Mouse (Mus musculus) olfactory bulb, adult 2 months (tissue): ENCODE data around the gene Tep1. TPM values are rescaled to one million over a fixed set of nuclear protein-coding genes. Genes with fewer than 3 reads are reported as not detected.
A peak's percentile ranks its signal among the peaks of the same experiment; 100 is the strongest.
"Not testable (repeated sequence)": the region's sequence is repeated elsewhere in the genome, so short reads cannot be mapped to it uniquely, and the experiment has no call there.

Experiments
- H3K27ac ChIP-seq: fragments of 200-500 bp; 2 replicates; pipeline ENCODE4 v1.5.1; 2012; ENCODE audit warnings: low read depth, low read length; ENCODE audit not compliant: insufficient read depth
- H3K4me1 ChIP-seq: fragments of 200-500 bp; 2 replicates; pipeline ENCODE4 v1.6.1; 2012; ENCODE audit warnings: low read length; ENCODE audit not compliant: control insufficient read depth, insufficient read depth
- H3K4me3 ChIP-seq: fragments of 200-500 bp; 2 replicates; pipeline ENCODE4 v1.5.1; 2012; ENCODE audit warnings: mild to moderate bottlenecking, low read depth, low read length, moderate library complexity; ENCODE audit not compliant: insufficient read depth
- CTCF ChIP-seq: fragments of 200-500 bp; IDR thresholded peaks from 2 replicates; pipeline ENCODE4 v1.5.1; 2012; ENCODE audit warnings: low read depth, mild to moderate bottlenecking, low read length, moderate library complexity; ENCODE audit not compliant: insufficient read depth
- POLR2A ChIP-seq: fragments of 200-500 bp; IDR thresholded peaks from 2 replicates; pipeline ENCODE4 v1.6.1; 2012; ENCODE audit warnings: mild to moderate bottlenecking, low read depth, low read length, moderate library complexity; ENCODE audit not compliant: insufficient read depth
- WGBS: fragments of 180-500 bp; shearing (Covaris S2); methylation state at CpG from one replicate; pipeline ENCODE4 v1.1.7; 2018; 5-methylcytosine and 5-hydroxymethylcytosine counted together
- polyA plus RNA-seq: library from polyadenylated mRNA; stranded (reverse); fragments of >200 nt; gene quantifications from 2 replicates; pipeline ENCODE4 v1.2.4, GENCODE M21; 2012; ENCODE audit warnings: low replicate concordance; ENCODE audit not compliant: missing spikeins, insufficient read depth, insufficient read length

The Tep1 gene
- polyA plus RNA-seq, 1 experiment, result not detected

DNA sequence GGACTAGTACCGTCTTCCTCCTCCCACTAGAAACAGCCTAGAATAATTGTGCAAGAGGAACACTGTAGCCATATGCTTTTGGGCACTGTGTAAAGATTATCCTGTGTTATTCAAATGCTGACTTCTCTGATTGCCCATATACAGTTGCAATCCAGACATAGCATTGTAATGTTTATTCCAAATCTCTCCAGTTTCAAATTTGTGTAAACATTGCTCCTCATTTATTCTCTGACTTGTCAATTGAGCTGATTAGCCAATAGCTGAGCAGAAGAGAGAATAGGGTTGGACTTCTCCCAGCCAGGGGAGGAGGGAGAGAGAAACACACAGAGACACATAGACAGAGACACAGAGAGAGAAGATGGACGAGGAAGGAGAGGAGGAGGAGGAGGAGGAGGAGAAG, 35.9 kb downstream of the Tep1 start:
- WGBS, result 42% methylated on average over 2 of the region's 2 CpGs
- no peak overlapping the region for H3K27ac ChIP-seq
- H3K4me1 ChIP-seq, result no peaks in the 10 kb centered on the region
- no peak for TF ChIP-seq CTCF
- no peak overlapping the region for H3K4me3 ChIP-seq

DNA sequence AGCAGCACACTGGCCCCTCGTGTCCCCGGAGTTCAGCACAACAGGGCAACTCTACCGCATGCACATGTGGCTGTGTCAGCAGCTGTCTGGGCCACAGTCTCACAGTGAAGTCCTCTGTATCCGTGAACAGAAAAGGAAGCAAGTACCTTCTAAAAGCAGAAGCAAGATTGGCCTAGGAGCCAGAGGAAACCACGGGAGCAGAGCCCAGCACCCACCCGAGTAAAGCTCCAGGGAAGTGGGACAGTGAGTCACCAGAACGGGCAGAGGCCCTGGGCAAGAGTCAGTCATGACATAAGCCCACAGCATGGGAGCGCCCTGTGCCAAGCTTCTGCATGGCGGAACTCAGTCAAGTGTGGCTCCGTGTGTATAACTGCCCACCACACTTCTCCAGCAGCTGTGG, 36.4 kb downstream of the Tep1 start:
- H3K4me1 ChIP-seq, result no peaks in the 10 kb centered on the region
- no peak overlapping the region for H3K27ac ChIP-seq
- 69% methylated on average over 10 of the region's 10 CpGs for WGBS
- no peak for TF ChIP-seq CTCF
- no peak overlapping the region for H3K4me3 ChIP-seq

DNA sequence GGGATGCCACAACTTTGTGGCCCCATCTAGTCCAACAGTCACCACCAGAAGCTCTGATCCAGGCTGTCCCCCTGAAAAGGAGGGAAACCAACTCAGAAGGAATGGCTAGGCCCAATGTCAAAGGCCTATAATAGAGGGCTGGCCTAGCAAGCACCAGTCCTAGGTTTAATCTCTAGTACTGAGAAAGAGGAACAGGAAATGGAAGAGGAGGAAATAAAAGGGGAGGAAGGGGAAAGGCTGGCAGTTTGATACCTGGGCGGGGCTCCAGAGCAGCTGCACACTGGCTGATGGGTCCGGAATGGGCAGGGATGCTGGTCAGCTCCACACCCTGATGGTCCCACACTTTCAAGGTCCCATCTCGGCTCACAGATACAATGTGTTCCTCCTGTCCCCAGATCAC, 40.5 kb downstream of the Tep1 start:
- no peak overlapping the region for H3K4me3 ChIP-seq
- H3K27ac ChIP-seq, result no peak overlapping the region
- WGBS, result 78% methylated on average over 3 of the region's 3 CpGs
- TF ChIP-seq POLR2A (no peak), CTCF (no peak)
- H3K4me1 ChIP-seq, result no peaks in the 10 kb centered on the region

DNA sequence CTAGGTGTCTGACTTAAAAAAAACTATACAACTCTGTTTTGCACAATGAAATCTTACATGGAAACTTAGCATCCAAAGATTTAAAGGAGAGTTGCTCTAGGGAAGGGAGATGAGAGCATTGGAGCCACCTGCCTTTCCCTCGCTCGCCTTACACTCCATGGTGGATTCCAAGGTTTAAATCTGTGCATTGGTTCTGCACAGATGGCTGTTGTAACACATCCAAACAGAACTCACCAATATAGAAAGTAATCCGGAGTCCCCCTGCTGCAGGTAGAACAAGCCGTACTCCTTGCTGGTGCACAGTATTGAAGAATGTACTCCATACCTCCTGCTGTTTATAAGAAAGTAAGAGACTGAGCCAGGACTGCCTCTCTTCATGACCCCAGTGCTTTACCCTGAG, 43.8 kb downstream of the Tep1 start:
- Histone ChIP-seq H3K27ac (no peak overlapping the region), H3K4me1 (no peaks in the 10 kb centered on the region), H3K4me3 (no peak overlapping the region)
- WGBS, result 90% methylated on average over 4 of the region's 4 CpGs
- TF ChIP-seq CTCF, result no peak
- TF ChIP-seq POLR2A, result no peak

DNA sequence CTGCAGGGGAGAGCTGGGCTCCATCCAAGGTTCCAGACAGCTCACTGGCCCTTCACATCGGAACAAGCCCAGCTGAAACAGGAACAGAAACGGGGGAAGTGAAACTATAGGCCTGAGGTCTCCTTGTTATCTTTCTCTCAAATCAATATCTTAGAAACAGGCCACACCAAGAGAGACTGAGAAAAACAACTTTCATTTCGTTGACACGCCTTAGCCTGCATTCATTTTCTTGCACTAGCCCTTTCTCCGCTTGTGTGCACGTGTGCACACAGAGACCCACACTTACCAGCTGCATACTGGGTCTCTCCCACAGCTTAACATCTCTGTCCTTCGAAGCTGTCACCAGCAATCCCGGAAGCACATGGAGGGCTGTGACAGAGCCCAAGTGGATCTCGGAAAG, 46.1 kb downstream of the Tep1 start:
- H3K27ac ChIP-seq, result no peak overlapping the region
- no peak overlapping the region for H3K4me3 ChIP-seq
- TF ChIP-seq CTCF, result no peak
- TF ChIP-seq POLR2A, result no peak
- H3K4me1 ChIP-seq, result no peaks in the 10 kb centered on the region
- WGBS, result 90% methylated on average over 9 of the region's 9 CpGs

DNA sequence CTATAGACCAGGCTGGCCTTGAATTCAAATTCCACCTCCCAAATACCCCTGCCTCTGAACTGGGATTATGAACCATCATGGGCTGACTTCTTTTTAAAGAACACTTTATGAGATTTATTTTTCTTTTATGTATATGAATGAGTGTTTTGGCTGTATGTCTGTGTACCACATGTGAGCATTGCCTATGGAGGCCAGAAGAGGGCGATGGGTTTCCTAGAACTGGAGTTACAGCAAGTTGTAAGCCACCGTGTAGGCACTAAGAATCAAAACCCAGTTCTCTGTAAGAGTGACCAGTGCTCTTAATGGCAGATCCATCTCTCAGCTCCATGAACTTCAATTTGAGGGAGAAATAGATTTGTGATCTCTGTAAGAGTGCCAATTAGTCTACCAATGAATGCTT, 47.1 kb downstream of the Tep1 start:
- Histone ChIP-seq H3K4me1 (no peaks in the 10 kb centered on the region), H3K27ac (no peak overlapping the region), H3K4me3 (no peak overlapping the region)
- TF ChIP-seq POLR2A (no peak), CTCF (no peak)
- WGBS, result 81% methylated on average over 2 of the region's 2 CpGs

DNA sequence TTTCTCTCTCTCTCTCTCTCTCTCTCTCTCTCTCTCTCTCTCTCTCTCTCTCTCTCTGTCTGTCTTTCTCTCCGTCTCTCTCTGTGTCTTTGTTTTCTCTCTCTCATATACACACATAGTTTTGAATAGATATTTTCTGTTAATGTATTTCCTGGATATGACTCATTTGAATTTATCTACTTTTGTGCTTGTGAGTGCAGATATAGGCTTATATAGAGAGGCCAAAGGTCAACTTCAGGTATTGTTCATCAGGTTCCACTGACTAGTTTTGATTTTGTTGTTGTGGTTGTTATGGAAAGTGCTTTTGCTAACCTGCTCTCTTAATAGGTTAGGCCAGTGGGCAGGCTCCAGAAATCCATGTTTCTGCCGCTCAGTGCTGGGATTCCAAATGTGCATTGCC, 57.3 kb downstream of the Tep1 start:
- 91% methylated on average over 2 of the region's 2 CpGs for WGBS
- H3K27ac ChIP-seq, result no peak overlapping the region
- no peak for TF ChIP-seq CTCF
- TF ChIP-seq POLR2A, result no peak
- H3K4me1 ChIP-seq, result peaks cover 3% of the 10 kb centered on the region; the same call in 1 of the 2 replicates
- H3K4me3 ChIP-seq, result no peak overlapping the region

DNA sequence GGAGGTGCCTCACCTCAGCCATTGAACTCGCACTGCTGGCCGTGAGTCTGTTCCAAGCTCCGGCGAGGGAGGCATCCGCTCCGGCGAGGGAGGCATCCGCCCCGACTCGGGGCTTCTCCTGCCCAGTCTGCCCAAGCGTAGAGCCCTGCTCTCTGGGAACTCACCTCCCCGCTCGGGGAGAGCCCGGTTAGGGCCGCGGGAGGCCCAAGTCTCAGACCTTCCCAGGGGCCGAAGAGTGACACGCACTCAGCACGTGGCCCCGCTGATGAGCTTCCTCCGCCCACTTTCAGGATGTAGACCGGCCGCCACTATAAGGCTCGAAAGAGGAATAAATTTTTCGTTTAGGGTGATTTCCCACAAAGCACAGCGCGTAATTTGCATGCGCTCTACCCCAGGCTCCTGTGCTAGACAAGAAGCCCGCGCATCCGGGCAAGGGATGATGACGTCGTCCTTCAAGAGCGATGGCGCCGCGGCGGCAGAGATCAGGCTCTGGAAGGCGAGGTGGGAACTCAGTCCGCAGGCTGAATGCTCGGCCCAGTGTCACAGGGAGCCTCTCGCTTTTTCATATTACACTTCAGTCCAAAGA, 62.8 kb downstream of the Tep1 start, which contains the start of the genes Ccnb1ip1 and Parp2:
Gene Ccnb1ip1, minus strand, starts transcription at position 246 of the 586 bp plus-strand sequence.
Gene Parp2, plus strand, starts transcription at position 355 of the 586 bp plus-strand sequence.
- TF ChIP-seq POLR2A, result peak; percentile 65; the same call in 1 of the 2 replicates
- no peak for TF ChIP-seq CTCF
- Histone ChIP-seq H3K4me1 (peaks cover 3% of the 10 kb centered on the region; the same call in 1 of the 2 replicates), H3K27ac (peak within 1 kb of the TSS; percentile 78), H3K4me3 (peak within 1 kb of the TSS; percentile 75)
- under 1% methylated on average over 42 of the region's 42 CpGs for WGBS

DNA sequence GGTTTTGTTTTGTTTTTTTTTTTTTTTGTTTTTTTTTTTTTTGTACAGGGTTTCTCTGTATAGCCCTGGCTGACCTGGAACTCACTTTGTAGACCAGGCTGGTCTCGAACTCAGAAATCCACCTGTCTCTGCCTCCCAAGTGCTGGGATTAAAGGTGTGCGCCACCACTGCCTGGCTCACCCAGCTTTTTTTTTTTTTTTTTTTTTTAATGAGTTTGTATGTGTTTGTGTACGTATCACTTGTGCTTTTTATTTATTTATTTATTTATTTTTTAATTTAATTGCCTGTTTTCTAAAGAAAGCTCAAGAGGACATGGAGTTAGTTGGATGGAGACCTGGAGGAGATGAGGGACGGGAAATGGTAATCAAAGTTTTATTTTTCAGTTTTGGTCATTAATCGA, 63.9 kb downstream of the Tep1 start:
- WGBS, result 79% methylated on average over 5 of the region's 5 CpGs
- H3K27ac ChIP-seq, H3K4me1 ChIP-seq, H3K4me3 ChIP-seq: not testable (repeated sequence)

DNA sequence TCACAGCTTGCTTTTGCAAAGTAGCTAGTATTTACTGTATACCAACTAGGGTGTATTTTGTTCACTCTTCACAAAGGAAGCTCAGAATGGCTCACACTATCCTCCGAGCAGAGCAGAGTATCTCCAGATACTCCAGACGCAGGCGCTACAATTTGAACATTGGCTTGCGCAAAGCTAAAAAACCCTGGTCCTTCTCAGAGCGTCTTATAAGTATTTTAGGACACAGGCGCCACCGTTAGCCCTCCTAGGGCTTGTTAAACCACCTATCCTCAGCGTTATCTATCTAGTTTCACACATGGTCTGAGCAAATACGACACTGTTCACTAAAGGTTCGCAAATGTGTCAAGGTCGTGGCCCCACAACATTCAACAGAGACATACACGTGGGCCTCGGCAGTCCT, 65.7 kb downstream of the Tep1 start:
- no peak overlapping the region for H3K27ac ChIP-seq
- WGBS, result 79% methylated on average over 13 of the region's 13 CpGs
- H3K4me3 ChIP-seq, result no peak overlapping the region
- peaks cover 3% of the 10 kb centered on the region; the same call in 1 of the 2 replicates for H3K4me1 ChIP-seq
- no peak for TF ChIP-seq POLR2A
- no peak for TF ChIP-seq CTCF
